Mouse (Mus musculus): Measurements from ENCODE around the gene Ndufb4. TPM values are rescaled to one million over a fixed set of nuclear protein-coding genes. Genes with fewer than 3 reads are reported as not detected.
"Not testable (repeated sequence)": the region's sequence is repeated elsewhere in the genome, so short reads cannot be mapped to it uniquely, and the experiment has no call there.

Ndufb4 gene
- total RNA-seq, 2 experiments from 2014 or later, result 67.8 to 69.2 TPM

- peak; percentile 31 to 70 for DNase-seq (ENCODE audit: low spot score in 2 of 2)
- intact Hi-C loops (cut with DNase I), result no loop called here
These were observed 7.2 kb downstream of the Ndufb4 start for GRCm38 (mm10) chr16:37647067-37647466.

GRCm38 (mm10) chr16:37645799-37646198 is 8.5 kb downstream of the Ndufb4 start:
- DNase-seq (ENCODE audit: low spot score in 2 of 2), result no peak
- intact Hi-C loops (cut with DNase I), result no loop called here

GRCm38 (mm10) chr16:37645211-37645610 is 9.0 kb downstream of the Ndufb4 start:
- intact Hi-C loops (cut with DNase I), result no loop called here

GRCm38 (mm10) chr16:37644486-37644885 is 9.8 kb downstream of the Ndufb4 start:
- intact Hi-C loops (cut with DNase I), result no loop called here
- DNase-seq (ENCODE audit: low spot score in 2 of 2), result no peak

More at GRCm38 (mm10) chr16:37645211-37645610, 9.0 kb downstream of the Ndufb4 start:
- DNase-seq (ENCODE audit: low spot score in 2 of 2), result no peak

DNA sequence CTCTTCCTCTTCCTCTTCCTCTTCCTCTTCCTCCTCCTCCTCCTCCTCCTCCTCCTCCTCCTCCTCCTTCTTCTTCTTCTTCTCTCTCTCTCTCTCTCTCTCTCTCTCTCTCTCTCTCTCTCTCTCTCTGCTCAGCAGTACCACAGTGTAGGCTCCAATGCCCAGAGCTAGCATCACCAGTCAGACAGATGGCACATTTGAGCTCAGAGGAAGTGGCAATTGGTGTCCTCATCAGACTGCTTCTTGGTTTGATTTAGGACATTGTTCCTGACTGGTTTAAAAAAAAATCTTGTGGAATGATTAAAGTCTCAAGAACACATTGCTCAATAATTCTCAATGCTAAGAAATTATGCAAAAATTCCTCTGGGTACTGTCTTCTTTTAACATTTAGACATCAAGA is 13.7 kb downstream of the Ndufb4 start:
- DNase-seq (ENCODE audit: low spot score in 2 of 2), result peak in 1 of 2 experiments; percentile 50
- intact Hi-C loops (cut with DNase I), result not testable (repeated sequence)

DNA sequence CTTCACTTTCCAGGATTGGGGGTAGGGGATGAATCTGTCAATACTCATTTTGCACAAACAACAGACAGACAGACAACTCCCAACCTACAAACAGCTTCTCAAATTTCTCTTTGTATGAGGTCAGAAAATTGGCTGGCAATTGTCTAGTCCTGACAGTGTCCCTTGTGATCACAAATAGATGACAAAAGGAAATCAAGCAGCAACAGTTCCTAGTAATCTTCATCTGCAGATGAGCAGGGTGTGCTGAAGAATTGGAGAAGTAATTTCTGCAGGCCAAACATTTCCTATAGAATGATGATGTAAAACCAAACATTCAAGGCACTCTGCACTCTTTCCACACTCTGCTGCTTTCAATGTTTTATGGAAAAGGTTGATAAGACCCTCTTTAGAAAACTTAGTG is 16.5 kb downstream of the Ndufb4 start:
- no peak for DNase-seq (ENCODE audit: low spot score in 2 of 2)
- intact Hi-C loops (cut with DNase I), result no loop called here

GRCm38 (mm10) chr16:37636107-37636506 is 18.1 kb downstream of the Ndufb4 start:
- DNase-seq (ENCODE audit: low spot score in 2 of 2), result peak; percentile 43 to 80
- intact Hi-C loops (cut with DNase I), result loop anchor here (1.0 kb wide), 1 partner anchor 94 kb away; no protein-coding TSS in a partner anchor

DNA sequence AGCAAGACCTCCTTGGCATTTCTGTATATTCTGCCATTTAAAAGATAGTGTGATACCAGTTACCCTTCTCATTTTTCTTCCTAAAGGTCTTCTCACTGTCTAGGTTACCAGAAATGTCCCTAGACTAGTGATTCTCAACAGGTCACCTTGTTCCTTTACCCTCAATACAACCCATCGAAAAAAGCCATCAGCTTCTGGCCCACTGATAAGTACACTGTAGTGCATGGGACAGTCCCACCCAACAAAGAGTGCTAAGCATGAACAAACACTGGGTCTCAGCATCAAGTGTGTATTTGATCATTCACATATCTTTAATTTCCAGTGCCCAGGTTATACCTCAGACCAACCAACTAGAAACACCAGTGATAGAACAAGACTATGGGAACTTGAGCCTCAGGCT is 19.2 kb downstream of the Ndufb4 start:
- DNase-seq (ENCODE audit: low spot score in 2 of 2), result no peak
- intact Hi-C loops (cut with DNase I), result no loop called here

GRCm38 (mm10) chr16:37634578-37634977 is 19.7 kb downstream of the Ndufb4 start:
- peak in 1 of 2 experiments; percentile 39 for DNase-seq (ENCODE audit: low spot score in 2 of 2)
- intact Hi-C loops (cut with DNase I), result no loop called here

DNA sequence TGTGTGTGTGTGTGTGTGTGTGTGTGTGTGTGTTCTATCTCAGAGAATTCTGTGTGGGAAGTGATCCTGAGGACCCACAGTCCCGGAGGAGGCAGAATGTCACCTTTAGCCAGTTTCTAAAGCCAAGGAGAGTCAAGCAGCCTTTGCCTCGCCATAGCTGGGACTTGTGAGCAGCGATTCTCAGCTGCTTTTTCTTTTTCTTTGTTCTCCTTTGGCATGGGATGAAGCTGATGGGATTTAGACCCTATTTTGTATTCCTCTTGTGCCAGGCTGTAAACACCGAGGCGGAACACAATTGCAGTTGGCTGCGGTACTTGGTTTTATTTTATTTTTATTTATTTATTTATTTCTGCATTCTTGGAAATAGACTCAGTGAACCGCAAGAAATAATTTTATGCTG is 25.2 kb downstream of the Ndufb4 start:
- intact Hi-C loops (cut with DNase I), result no loop called here
- no peak for DNase-seq (ENCODE audit: low spot score in 2 of 2)

GRCm38 (mm10) chr16:37628336-37628735 is 25.9 kb downstream of the Ndufb4 start:
- DNase-seq (ENCODE audit: low spot score in 2 of 2), result no peak
- intact Hi-C loops (cut with DNase I), result no loop called here

GRCm38 (mm10) chr16:37626388-37626949 is 27.8 kb downstream of the Ndufb4 start:
- intact Hi-C loops (cut with DNase I), result no loop called here
- no peak for DNase-seq (ENCODE audit: low spot score in 2 of 2)

DNA sequence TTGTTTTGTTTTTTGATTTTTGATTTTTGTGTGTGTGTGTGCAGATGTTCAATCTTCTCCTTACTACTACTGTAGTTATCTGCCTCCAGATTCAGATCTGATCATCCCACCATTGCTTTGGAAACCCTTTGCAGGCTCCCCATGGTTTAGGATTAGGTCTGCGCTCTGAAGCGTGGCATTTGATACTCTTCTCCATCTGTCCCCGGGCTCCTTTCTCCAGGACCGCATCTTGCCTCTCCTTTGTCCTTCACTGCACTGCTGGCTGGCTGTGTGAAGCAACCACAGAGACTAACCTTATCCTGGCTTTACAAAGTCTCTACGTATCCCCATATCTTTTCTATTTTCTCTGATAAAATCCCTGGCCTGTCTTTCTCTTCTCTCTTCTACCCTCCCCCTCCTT is 31.3 kb downstream of the Ndufb4 start:
- intact Hi-C loops (cut with DNase I), result no loop called here
- no peak for DNase-seq (ENCODE audit: low spot score in 2 of 2)

GRCm38 (mm10) chr16:37622403-37622802 is 31.9 kb downstream of the Ndufb4 start:
- intact Hi-C loops (cut with DNase I), result no loop called here
- DNase-seq (ENCODE audit: low spot score in 2 of 2), result no peak

DNA sequence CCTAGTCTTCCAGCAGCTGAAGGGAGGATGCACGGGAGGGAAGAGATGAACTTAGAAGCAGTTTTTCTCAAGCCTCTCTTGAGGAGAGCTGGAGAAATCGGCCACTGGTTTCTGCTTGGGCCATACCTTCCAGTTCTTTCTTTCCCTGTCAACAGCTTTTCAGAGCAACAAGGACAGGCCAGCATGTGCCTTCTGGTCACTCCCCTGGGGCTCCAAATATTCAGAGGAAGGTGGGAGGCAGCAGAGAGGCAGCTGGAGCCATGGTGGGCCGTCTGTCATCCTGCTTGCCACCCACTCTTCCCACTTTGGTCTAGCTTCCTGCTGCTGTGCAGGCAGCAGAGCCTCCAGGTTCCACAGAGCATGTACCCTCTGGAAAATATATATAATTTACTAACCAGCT is 36.6 kb downstream of the Ndufb4 start:
- peak; percentile 67 to 92 for DNase-seq (ENCODE audit: low spot score in 2 of 2)
- intact Hi-C loops (cut with DNase I), result no loop called here

DNA sequence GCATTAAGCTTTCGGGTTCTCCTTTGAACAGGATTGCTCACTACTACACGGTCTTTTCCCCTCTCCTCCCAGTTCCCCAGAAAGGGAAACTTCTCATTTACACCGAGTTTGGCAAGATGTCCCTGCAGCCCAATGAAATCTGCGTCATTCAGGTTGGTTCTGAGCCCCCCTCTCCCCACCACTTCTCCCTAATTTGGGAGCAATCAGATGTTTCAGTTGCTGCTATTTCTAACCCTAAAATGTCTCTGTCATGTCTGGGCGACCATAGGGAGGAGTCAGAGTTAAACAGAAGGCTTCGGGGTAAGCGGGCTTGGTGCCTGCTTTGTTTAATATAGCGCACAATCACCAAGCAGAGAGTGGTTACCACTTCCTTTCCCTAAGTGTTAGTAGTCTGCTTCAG is 38.1 kb downstream of the Ndufb4 start:
- peak in 1 of 2 experiments; percentile 70 for DNase-seq (ENCODE audit: low spot score in 2 of 2)
- intact Hi-C loops (cut with DNase I), result no loop called here

- intact Hi-C loops (cut with DNase I), result no loop called here
- no peak for DNase-seq (ENCODE audit: low spot score in 2 of 2)
These were observed 38.8 kb downstream of the Ndufb4 start for GRCm38 (mm10) chr16:37615429-37615828.

- peak in 1 of 2 experiments; percentile 26 for DNase-seq (ENCODE audit: low spot score in 2 of 2)
- intact Hi-C loops (cut with DNase I), result no loop called here
These were observed 39.7 kb downstream of the Ndufb4 start for GRCm38 (mm10) chr16:37614540-37614939.

GRCm38 (mm10) chr16:37612013-37612412 is 42.2 kb downstream of the Ndufb4 start:
- intact Hi-C loops (cut with DNase I), result loop anchor here (2.0 kb wide), 1 partner anchor 73 kb away; the partner anchor contains the start of genes Gtf2e1 and Rabl3
- peak in 1 of 2 experiments; percentile 52 for DNase-seq (ENCODE audit: low spot score in 2 of 2)

DNA sequence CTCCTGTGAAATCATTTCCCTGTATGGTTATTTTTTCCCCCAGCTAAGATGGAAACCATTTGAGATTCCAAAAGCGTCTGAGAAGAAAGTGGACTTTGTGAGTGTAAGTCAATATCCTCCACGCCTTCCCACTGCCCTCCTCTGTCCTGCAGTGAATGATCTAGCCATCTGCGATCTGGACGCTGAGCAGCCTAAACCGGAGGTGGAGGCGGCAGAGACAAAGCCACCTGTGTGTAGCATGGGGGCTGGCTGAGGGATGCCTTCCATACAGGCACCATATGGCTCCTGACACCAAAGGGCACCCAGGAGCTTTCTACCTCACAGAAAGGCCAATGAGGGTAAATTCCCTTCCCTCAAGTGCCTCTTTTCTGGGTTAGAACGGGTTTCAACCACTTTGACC is 43.2 kb downstream of the Ndufb4 start:
- intact Hi-C loops (cut with DNase I), result loop anchor here (2.0 kb wide), 3 partner anchors 26 to 78 kb away; no protein-coding TSS in a partner anchor

GRCm38 (mm10) chr16:37610333-37610732 is 43.9 kb downstream of the Ndufb4 start:
- intact Hi-C loops (cut with DNase I), result loop anchor here (2.0 kb wide), 3 partner anchors 26 to 78 kb away; no protein-coding TSS in a partner anchor
- peak; percentile 60 to 87 for DNase-seq (ENCODE audit: low spot score in 2 of 2)

More for the DNA sequence above, 43.2 kb downstream of the Ndufb4 start:
- no peak for DNase-seq (ENCODE audit: low spot score in 2 of 2)

- intact Hi-C loops (cut with DNase I), result no loop called here
- peak in 1 of 2 experiments; percentile 30 for DNase-seq (ENCODE audit: low spot score in 2 of 2)
These were observed 50.0 kb downstream of the Ndufb4 start for GRCm38 (mm10) chr16:37604243-37604642.
